Mouse (Mus musculus) kidney, adult 9 months (tissue): ENCODE measurements at regions not wholly inside any gene's neighbourhood (a gene's known extent, or its start where the extent isn't known, plus 50 kb on each side); places are given as distances from the start of the nearest gene placed in this dataset.

Source experiments
- DNase-seq: peaks from one replicate; pipeline ENCODE4 v3.0.0; 2022

DNA sequence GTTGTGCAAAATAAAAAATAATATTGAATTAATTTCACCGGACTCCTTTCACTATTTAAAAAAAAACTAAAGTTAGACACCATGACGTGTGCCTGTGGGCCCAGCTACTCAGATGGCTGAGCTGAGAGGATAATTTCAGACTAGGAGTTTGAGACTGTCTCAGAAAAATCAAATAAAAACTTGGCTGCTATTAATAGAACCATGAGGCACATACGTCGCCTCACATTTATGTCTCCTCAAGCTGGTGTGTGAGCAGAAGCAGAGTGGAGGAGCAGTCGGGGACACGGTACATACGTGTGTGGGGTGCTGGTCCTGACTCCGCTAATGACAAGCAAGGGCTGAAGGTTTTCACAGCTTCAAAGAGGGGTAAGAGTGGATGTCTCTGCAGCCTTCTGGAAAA is 52.8 kb upstream of the Dmrtb1 start:
- DNase-seq, result no peak

DNA sequence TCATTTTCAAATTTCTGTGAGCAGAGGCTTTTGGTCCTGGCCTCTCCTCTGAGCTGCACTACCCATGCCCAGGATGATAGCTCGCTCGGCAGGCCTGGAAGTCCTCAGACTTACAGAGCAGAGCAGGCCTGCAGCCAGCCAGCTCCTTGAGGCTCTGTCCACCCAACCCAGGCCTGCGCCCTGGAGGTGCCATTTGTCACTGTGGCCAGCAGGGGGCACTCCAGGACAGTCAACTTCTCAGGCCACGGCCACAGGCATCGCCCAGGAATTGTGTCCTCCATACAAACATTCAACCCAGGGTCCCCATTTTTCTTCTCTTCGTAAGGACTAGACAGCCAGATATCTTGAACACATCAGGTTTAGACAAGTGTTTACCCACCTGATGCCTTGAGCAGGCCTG is 53.9 kb upstream of the Dmrtb1 start:
- peak; percentile 79 for DNase-seq

DNA sequence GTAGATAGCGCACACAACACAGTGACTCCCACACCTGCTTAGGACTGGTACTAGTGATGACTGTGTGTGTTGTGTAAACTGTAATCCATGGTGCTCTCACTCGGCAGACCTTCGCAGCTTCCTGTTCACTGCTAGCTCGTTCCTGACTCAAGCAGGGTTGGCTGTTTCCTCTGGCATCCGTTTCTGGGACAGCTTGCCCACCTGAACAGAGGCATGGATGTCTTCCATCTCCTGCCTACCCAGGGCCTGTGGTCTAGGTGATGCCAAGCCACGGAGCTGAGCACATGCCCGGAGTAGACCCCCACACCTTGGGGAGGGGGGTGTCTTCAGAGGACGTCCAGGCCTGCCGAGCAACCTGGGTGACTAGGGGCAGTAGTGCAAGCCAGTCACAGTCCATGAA is 54.7 kb upstream of the Dmrtb1 start:
- DNase-seq, result no peak

DNA sequence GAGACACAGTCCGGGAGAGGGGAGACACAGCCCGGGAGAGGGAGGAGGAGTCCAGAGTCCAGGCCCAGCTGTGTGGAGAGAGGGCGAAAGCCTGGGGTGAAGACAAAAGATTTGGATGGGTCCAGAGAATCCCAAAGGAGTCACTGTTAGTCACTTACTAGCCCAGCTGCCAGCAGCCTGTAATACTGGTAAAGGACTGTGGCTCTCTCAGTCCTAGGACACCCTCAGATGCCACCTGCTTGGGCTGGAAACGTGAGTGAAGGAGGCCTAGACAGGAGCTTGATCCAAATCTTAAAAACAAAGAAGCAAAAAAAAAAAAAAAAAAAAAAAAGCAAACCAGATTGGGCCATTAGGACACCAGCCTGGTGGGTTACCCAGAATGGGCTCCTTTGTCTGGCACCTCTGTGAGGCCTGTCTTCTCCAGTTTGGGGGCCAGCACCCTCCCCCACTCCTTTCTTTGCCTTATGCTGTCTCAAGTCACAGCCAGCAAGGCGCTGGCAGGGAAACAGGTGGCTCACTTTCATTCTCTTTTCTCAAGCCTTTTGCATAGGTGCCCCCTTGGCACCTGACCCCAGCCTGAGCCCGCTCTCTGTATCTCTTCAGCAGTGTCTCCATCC is 55.9 kb upstream of the Dmrtb1 start:
- no peak for DNase-seq

DNA sequence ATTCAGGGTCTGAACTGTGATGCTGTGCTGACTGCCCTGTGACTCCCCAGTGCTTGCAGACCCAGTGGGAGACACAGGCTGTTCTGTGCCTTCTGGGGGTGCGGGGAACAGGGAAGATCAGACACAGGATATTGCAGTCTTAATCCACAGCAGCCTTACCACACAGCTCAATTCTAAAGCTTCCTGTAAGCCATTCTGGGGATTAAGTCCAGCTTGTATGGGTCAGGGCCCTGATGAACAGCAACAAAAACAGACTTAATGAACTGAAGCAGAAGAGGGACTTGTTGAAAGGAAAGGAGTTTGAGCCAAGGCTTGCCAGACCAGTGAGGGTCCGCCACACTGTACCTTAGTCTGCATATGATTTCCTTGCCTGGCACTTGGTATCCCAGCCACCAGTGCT is 58.4 kb upstream of the Lrp8 start:
- no peak for DNase-seq

DNA sequence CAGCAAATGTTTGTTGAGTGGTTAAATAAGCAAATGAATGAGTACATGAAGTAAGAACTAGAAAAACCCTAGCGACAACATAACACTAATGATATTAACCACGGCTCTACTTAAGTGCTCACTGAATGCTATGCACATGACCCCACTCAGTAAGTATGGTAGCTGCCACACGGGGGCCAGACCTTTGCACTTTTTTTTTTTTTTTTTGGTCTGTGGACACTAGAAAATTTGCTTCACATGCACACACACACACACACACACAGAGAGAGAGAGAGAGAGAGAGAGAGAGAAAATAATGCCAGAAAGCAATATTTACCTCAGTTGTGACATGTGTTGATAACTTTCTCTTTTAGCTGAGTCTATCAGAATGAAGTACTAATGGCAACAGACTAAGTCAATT is 55.7 kb upstream of the Lrp8 start:
- no peak for DNase-seq

DNA sequence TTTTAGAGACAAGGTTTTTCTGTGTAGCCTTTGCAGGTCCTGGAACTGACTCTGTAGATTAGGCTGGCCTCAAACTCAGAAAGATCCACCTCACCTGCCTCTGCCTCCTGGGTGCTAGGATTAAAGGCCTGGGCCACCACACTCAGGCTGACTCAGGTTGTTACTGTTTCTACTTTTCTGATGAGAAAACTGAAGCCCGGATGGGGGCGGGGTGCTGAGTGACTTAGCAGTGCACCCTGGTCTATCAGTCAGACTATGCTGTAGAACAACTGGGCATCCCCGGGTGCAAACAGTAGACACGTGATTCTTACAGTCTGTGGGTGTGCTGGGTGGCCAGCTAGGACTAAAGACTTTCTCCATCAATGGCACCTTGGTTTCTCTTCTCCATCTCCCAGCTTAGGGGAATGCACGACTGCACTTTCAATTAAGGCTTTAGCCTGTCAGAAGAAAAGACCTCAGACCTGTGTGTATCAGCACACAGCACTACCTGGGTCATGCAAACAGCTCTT is 55.1 kb upstream of the Lrp8 start:
- DNase-seq, result no peak

DNA sequence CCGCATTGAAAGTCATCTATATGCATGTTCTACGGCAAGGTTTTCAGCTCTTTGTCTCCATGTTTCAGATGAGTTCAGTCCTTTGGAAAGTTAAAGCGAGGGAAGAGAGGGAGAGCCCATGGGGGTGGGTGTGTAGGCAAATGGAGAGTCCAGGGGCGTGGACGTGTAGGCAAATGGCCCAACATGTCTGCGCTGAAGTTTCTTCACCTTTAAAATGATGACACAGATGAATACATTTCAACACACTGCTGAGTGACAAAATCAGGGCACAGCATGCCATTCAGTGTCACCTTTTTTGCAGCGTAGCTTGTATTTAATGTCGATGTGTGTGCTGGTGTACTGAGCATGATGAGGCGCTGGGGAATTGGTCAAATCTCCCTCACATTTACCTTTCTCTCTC is 54.6 kb upstream of the Lrp8 start:
- DNase-seq, result no peak

DNA sequence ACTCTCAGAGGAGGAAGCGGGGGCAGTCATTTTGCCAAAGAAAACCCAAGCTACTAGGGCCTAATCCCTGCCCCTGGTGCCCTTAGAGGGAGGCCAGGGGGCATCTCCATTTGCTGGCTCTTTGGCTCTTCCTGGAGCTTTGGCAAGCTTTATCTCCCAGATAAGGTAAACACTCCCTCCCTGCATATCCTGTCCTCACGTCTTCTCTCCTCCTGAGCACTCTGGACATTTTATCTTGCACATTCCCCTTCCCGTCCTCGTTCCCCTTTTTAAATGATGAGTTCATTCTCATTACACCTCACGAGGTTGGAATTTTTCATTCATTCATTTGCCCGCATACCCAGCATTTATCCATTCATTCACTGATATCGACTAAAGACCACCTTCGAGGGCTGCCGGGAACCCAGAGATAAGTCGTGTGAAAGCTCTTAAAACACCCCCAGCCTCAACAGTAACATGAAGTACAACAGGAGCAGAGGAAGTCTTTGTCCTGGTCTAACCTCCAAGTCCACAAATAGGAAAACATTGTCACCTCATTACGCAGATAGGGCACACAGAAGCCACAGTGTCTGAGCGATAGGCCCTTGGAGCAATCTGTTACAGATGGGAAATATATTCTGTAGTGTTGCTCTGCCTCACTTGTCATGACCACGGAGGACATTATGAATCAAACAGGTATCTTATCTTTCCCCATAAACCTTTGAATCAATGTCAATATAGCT is 54.0 kb upstream of the Lrp8 start:
- DNase-seq, result no peak

DNA sequence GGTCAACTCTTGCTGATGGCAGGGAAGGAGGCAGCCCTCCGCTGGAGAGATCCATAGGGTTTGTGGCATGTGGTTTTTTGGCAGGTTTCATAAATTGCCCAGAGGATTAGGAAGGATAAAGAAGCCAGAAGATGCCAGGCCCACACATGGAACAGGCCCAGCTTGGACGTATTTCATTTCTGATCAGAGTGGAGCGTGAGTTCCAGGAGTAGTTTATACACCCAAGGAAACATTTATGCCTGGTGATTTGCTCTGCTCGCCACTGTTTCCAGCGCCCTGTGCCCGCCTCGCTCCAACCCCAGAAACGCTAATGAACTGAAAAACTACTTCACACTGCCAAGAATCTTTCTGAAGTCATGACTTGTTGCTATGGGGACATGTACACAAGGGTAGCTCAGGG is 53.0 kb upstream of the Lrp8 start:
- DNase-seq, result no peak

DNA sequence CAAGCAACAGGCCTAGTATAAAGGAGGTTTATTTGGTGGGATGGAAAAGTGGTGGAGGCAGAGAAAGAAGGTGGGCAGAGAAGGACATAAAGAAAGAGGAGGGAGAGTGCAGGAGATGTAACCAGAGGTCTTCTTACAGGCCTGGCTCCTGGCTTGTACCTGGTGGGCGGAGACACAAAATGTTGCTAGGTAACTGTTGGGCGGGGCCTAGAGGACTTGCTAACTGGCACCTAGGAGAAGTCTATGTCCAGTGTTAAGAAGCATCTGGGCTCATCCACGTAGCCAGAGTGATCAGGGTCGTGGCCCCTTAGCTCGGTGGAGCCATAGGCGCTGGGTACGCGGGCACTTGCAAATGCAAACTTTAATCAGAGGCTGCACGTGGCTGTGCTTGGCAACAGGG is 52.0 kb upstream of the Lrp8 start:
- DNase-seq, result no peak
